Mouse (Mus musculus): ENCODE results near the gene Suco.
A peak's percentile ranks its signal among the peaks of the same experiment; 100 is the strongest.

The Suco gene

DNA sequence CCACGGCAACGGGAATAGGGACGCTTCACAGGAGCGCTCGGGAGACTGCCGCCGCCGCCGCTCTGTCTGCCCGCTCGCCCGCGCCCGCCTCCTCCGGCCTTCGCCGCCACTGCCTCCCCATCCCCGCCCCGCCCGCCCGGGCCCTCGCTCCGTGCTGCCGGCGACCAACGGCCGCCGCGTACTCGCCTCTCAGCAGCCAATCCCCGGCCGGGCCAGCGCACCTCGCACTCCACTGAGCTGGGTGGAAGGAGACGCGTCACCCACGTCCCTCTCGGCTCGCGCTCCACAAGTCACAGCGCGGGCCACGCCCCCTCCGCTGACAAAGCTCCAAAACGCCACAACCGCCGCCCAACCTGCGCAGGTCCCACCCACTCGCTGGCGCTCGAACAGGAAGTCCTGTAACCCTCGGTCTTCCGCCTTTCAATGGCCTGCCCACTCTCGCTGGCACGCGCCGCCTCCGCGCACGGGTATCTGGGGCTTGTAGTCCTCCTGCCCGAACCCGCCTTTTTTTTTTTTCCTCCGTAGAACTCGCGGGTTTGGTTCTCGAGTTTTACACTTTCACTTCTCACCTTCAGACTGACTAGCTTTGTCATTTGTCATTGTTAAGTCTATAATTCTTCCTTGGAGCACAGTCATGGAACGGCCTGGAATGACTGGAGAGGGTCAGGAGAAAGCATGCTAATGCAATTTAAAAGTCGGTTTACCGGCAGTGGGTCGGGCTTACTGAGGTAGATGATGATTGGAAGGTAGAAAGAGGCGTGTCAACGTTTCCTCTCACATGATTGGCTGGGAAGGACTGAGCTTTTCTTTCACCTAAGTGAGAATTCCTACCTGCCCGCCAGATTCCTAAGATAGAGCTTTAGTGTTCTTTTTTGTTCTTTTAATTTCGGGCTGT lies at the start of gene Suco:
Gene Suco, minus strand, starts transcription at position 130 of the 895 bp plus-strand sequence.
- peak; percentile 99 for DNase-seq (ENCODE audit: extremely low spot score, low spot score)

DNA sequence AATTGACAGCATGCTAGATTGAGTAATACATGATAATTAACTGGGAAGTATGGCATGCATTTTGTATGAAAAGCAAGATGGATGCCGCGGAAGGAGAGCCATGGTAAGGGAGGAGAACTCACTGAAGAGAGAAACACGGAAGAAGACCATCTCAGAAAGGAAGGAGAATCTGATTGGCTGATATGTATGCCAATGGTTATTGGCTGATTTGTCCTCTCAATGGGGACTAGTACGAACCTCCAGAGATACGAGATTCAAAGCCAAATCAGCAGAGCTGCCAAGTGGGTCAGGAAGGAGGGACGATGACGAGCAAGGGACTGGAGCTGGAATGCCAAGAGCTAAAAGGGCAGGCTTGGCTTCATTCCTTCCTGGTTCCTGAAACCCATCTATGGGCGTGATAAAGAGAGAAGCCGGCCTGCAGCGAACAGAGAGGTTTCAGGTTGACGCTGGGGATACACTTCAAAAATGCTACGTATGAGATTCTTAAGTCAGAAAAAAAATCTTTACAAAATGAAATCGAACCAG lies 48.9 kb upstream of the Suco start:
- no peak for DNase-seq (ENCODE audit: extremely low spot score, low spot score)

DNA sequence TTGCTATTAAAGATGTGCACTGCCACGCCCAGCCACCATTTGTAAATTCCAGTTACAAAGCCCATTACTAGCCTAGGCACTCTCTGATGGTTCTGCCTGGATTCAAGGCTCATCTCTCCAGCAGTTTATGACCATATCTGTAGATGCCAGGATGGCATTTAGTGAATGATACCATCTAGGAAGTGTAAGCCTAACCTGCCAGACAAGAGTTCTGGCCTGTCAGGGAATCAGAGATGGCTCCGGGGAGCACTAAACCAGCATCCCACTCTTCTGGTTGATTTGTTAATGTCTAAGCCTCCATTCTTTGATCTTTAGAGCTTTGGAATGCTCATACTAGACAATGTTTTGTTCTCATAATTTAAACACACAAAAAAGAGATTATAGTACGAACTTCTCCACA lies 47.8 kb upstream of the Suco start:
- no peak for DNase-seq (ENCODE audit: extremely low spot score, low spot score)

DNA sequence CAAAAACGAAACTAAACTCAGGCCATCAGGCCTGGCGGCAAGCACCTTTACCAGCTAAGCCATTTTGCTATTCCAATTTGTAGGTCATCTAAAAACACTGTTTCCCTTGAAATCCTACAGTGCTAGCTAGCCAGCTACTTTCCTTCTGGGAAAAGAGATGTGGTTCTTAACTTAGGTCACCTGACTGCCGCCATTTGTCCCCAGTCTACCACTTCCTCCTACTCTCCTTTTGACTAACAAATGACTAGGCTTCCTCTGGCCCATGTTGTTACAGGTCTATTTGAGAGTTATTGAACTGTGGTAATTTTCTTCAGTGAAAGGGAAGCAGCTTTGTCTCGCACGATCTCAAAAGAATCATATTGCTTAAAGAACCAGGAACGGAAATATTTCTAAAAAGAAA lies 45.4 kb upstream of the Suco start:
- DNase-seq (ENCODE audit: extremely low spot score, low spot score) = no peak

DNA sequence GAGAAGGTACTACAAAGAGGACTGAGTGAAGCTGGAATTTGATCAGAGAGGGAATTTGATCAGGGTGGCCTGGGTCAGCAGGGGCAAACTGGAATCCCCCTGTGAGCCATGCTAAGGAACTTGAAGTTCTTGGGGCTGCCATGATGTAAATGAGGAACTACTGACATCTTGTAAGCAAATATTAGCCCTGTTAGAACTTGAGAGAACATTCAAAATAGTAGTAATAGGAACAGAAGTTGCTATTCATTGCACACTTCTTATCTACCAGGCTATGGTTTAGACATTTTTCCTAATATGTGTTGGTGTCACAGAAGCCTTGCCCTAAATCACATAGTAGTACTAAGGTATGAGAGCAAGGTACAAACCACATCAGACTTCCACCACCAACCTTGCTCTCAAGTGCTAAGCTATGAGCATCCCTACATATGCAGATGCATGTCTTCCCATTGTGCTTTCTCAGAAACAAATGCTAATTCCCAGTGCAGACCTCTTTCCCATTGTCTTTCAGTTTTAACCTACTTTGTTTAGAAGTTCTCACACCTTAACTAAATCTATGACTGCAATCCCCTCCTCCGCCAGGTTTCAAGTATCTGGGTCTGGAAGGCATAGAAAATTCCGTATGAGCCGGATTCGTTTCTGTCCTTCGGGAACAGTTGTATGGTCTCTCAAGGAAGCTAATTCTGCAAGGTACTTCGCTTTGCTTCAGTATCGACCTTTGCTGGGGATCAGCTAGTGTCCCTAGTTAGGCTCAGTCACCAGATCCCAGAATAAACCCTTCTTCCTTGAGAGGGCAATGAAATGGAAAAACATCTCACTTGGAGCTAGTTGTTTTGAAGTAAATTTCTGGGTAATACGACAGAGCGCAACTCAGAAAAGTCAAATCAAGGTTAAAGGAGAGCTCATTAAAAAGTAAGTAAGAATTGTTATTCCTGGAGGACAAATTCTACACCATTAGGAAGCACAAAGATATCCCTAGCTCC lies 44.3 kb upstream of the Suco start:
- DNase-seq (ENCODE audit: extremely low spot score, low spot score) = no peak

DNA sequence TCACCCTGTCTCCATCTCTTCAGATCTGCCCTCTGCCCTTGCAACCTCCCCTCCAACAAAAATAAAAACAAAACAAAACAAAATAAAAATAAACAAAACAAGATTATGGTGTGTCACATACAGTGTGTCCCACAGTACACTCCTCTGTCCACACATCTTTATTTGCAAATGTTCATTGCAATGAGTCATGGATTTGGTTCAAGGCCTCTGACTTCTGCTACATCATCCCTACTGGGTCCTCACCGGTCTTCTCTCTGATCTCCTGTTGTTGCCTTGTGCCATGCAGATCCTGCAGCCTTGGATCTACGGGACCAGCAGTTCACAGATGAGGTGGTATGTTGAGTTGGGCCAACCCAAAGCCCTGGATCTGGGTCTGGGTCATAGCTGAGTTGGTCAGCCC lies 43.1 kb upstream of the Suco start:
- no peak for DNase-seq (ENCODE audit: extremely low spot score, low spot score)

DNA sequence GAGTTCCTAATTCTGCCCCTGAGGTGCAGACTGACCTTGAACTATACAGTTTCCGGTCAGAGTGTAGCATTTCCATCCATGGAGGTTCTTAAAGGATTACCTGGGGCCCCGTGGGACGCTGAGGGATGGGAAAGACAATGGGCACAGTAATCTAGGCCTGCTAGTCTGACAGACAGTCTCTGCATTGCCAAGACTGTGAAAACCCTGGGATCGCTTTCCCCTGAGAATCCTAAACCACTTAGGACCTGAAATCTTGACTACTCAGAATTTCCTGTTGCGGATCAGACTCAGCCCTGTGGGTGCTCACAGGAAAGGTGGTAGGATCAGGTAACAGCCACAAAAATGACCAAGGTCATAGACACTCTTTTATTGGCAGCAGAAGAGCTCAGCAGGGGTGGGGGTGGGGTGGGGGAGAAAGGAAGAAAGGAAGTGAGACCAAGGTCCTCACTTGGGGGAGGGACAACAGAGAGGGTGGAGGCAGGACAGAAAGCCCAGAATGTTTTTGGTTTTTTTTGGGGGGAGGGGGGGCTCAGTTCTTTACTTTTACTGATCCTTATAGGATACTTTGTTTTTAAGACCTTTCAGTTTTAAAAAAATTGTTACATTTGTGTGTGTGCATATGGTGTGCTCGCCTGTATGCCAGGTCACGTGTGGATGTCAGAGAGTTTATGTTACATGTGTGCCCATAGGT lies 42.3 kb upstream of the Suco start:
- DNase-seq (ENCODE audit: extremely low spot score, low spot score) = no peak

DNA sequence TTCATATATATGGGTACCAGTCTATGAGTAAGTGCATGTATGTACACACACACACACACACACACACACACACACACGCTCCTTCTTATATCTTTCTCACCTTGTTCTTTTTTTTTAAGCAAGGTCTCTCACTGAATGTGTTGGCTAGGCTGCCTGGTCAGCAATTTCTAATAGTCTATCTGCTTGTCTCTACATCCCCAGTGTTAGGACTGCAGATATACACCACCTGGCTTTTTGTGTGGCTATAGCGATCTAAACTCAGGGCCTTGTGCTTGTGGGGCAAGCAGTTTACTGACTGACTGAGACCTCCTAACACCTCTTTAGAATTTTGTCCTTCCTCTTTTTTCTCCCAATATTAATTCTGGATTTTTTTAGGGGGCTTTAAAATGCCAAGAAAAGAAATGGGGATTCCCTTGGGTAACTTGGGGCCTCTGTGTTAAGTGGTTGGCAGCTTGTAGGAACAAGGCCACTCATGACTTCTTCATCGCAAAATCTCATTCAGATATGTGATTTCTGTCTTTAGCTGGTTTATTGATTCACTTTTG lies 41.5 kb upstream of the Suco start:
- DNase-seq (ENCODE audit: extremely low spot score, low spot score) = no peak

DNA sequence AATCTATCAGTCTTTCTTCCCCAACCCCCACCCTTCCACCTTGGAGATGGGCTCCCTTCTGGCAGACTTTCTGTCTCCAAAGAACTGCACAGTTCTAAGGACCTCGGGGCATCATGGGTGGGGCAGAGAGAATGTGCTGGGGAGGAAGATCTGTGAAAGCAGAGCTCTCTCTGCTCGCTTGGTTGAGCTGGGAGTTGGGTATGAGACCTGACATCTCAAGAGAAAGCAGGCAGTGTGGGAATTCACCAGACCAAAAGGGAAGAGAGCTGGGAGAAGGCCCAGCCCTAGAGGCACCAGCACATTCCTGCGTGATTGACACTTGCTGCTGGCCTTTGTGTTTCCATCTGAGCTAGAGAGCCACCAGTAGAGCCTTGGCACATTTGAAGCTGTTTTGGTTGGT lies 39.6 kb upstream of the Suco start:
- no peak for DNase-seq (ENCODE audit: extremely low spot score, low spot score)

DNA sequence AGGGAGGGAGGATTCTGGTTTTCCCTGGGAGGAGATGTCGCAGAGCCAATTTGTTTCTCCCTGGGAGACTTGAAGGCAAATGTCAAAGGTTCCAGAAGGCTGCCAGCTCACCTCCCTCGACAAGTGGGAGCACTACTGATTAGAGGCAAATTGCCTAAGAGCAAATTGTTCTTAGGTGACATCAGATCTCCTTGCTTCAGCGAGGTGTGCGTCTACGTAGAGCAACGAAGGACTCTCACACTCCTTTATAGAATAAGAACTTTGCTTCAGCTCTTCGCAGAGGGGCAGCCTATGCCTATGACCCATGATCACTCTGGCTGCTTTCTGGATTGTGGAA lies 37.1 kb upstream of the Suco start:
- DNase-seq (ENCODE audit: extremely low spot score, low spot score) = no peak

DNA sequence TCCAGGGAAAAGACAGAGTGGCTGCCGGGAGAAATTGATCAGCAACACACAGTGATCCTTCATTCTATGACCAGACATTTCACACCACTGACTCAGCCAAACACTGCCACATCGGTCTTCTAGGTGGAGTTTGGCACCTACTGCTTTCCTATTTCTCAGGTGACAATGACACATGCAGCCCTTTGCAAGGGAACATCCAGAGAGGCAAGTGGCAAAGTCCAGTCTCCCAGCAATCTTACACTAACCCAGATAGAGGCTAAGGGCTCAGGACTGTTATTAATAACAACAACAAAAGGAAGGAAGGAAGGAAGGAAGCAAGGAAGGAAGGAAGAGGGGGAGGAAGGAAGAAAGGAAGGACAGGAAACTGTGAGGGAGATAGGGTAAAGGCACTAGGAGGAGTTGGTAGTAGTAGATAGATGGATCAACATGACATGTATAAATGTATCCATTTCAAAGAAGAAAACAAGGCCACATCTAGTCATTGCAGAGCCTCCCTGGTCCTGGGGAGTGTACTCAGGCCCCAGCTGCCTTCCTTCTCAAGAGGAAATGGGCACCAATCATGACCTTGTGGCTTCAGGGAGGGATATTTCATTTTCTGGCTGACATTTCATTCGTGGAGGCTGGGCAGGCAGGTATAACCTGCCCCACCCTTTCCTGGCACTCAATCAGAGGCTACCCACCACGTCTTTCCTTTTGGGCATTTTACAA lies 36.6 kb upstream of the Suco start:
- DNase-seq (ENCODE audit: extremely low spot score, low spot score) = no peak

DNA sequence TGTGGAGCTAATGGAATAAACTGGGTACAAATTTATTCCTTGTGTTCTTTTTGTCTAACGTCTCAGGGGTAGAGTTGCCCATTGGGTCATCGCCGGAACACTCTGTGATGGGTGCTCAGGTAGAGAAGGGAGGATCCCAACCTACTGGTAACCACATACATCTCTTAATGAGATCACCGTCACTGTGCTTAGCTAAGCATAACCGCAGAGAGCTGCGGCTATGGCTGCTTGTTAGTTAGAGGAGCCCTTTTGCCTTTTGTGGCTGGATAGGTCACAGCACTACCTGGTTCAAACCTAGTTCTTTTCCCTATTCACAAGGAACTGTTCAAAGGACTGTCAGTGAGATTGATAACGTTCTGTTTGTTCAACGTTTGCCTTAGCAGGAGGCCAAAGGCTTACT lies 32.6 kb upstream of the Suco start:
- no peak for DNase-seq (ENCODE audit: extremely low spot score, low spot score)

DNA sequence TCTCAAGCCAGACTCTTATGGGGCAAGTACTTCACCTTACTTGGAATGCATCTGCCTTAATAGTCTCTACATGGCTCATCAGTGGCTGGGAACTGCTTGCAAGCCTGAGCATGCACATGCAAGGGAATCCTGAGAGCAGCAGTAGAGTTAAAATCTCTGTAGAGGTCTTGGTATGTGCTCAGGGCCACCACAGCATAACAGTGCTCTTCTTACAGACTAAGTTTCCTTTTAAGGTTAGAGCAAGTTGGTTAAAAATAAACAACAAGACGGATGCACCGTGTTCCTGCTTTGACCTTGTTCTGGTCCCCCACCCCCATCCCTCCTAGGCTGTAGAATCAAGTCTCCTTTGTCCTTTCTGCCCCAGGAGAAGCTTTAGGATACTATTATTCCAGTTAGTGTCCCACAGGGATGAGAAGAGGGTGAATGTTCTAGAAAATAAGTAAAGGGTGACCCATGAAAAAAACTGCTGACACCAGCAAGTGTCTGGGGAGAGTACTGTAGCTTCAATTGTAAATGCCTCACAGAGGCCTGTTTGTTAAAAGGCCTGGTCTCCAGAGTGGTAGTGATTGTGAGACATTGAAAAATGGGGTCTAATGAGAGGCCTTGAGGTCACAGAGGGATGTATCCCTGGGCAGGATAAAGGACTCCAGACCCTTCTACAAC lies 31.4 kb upstream of the Suco start:
- DNase-seq (ENCODE audit: extremely low spot score, low spot score) = no peak

DNA sequence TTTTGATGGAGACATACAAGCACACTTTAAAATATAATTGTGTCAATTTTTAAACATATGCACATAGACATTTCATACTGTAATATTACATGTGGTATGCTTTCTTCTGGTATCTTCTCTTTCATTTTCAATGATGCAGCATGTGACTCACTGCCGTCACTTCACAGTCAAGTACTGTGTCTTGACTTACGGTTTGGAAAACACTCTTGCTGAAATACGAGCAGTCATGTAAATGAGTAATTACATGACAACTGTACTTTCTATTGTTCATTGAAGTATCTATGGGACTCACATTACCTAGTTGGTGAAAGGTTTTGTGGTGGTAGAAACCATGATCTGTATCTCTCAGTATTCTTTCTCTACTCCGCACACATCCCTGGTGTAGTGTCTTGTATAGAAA lies 30.6 kb upstream of the Suco start:
- no peak for DNase-seq (ENCODE audit: extremely low spot score, low spot score)

DNA sequence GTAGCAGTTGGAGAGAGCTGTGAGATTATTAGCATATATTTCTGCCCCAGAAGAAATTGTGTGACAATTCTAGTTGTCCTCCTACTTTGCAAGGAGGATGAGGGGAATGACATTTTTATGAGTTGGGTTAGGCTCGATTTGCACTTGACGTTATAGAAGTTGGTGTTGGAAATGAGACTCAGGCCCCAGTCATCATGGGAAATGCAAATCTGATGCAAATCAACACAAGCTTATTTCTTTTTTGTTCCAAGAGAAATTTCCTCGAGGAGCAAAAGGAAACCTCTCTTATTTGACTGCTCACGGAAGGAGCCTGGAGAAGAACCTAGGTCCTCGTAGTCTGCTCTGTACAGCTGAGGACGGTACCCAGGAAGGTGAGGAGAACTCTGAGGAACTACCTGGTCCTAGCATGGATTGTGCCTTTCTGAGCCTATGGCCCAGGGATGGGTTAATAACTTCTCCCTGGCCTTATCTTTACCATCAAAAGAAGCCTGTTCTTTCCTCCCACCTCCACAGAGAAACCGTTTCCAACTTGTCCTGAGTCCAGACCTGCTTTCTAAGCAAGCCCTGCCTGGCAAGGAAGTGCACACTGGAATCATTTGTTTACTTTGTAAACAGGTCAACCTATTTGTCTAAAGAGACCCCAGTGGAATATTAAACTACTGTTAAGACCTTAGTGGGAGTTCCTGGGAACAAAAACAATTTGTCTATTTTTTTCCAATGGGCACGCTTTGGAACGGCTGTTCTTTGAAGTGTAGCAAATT lies 26.4 kb upstream of the Suco start:
- DNase-seq (ENCODE audit: extremely low spot score, low spot score) = no peak

DNA sequence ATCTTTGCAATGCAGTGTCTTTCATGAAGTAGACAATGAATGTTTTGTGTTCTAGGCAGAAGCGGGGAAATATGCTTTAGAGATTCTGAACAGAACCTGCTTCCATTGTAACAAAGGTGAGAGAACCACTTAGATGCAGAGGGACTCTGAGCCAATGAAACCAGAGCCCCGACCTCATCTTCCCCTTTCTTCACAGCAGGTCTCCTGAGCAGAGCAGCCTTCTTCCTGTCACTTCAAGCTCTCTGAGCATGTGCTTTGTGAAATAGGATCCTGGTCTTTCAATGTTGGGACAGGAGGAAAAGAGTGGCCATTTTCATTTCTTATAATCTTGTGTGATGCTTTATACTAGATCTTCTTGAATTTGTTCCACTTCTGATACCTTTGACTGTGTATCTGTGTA lies 23.6 kb upstream of the Suco start:
- no peak for DNase-seq (ENCODE audit: extremely low spot score, low spot score)

DNA sequence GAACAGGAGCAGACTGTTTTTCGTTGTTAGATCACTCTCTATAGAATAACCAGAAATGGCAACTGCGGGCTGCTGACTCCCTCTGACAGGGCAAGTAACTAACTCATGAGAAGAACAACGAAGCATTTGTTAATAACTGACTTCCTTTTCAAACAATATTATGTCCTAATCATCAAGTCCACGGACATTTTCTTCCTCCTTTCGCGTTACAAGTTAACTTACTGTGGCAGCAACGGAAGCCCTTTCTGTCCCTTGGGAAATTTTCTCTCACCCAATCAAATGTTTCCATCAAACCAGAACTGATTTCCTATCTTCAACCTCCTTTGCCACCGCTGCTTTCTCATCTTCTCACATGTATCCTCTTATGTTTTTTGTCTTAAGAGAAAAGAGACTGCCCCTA lies 20.8 kb upstream of the Suco start:
- no peak for DNase-seq (ENCODE audit: extremely low spot score, low spot score)

DNA sequence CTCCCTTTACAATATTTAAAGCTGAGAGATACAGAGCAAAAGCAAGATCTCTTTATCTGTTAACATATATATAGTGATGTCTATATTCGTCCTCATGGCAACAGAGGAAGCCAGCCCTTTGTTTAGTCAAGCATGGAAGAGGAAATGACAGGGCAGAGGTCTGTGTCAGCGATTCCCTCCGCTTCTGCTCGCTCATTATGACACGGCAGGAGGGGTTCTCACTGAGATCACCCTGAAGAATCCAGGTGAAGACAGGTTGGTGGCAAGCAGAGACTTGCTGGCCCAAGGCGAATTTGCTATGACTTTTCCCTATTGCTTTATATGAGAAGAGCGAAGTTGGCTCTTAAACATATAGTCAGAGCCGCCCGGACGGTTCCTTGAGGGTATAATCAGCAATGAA lies 19.6 kb upstream of the Suco start:
- DNase-seq (ENCODE audit: extremely low spot score, low spot score) = no peak

DNA sequence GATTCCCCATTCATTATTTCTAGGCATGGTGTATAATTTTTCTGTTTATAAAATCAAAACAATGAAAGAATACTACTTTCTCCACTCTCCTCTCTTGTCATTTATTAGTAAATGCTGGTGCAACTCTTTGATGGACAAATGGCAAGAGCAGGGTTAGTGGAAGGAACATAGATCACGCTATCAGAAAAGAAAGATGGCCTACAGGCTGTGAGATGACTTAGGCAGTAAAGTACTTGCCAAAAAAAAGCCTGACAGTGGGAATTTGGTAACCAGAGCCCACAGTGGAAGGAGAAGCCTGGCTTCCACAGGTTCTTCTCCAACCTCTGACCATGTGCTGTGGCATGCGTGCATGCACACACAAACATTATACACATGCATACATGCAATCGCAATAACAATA lies 18.5 kb upstream of the Suco start:
- no peak for DNase-seq (ENCODE audit: extremely low spot score, low spot score)
